Mouse (Mus musculus): ENCODE measurements around the gene Rrp12. TPM values are rescaled to one million over a fixed set of nuclear protein-coding genes. Genes with fewer than 3 reads are reported as not detected.
"Not testable (repeated sequence)": the region's sequence is repeated elsewhere in the genome, so short reads cannot be mapped to it uniquely, and the experiment has no call there.

Rrp12 gene
- polyA plus RNA-seq, 1 experiment from 2014 or later, result 8.4 TPM

- Histone ChIP-seq H3K36me3 (ENCODE audit: control insufficient read depth, insufficient read depth, low read length) (peaks cover under 1% of the 10 kb centered on the region; the same call in 1 of the 2 replicates), H3K4me3 (ENCODE audit: low read depth, low read length) (peak overlapping the region; percentile 78), H3K27me3 (replicated peaks; ENCODE audit: control insufficient read depth, insufficient read depth, low read length) (no peaks in the 10 kb centered on the region), H3K27ac (ENCODE audit: low read depth, low read length) (no peak overlapping the region), H3K4me2 (ENCODE audit: low read length) (peak overlapping the region; percentile 89), H3K4me1 (ENCODE audit: control insufficient read depth, insufficient read depth, low read length) (peaks cover 7% of the 10 kb centered on the region), H3K9me3 (replicated peaks; ENCODE audit: control insufficient read depth, low read length) (no peaks in the 10 kb centered on the region), H3K9ac (ENCODE audit: low read length) (peak overlapping the region; percentile 66; the same call in 1 of the 2 replicates)
- 17% methylated on average over 18 of the region's 18 CpGs for WGBS
- ATAC-seq, result peak; percentile 36; the same call in 1 of the 2 replicates
- no peak for DNase-seq (ENCODE audit: low spot score)
Measured at GRCm38 (mm10) chr19:41896319-41896711, 342 bp upstream of the Rrp12 start.

- Histone ChIP-seq H3K9me3 (replicated peaks; ENCODE audit: control insufficient read depth, low read length) (no peaks in the 10 kb centered on the region), H3K27ac (ENCODE audit: low read depth, low read length) (no peak overlapping the region), H3K4me1 (ENCODE audit: control insufficient read depth, insufficient read depth, low read length) (peaks cover 7% of the 10 kb centered on the region), H3K27me3 (replicated peaks; ENCODE audit: control insufficient read depth, insufficient read depth, low read length) (no peaks in the 10 kb centered on the region), H3K4me2 (ENCODE audit: low read length) (peak overlapping the region; percentile 89), H3K9ac (ENCODE audit: low read length) (no peak overlapping the region), H3K4me3 (ENCODE audit: low read depth, low read length) (peak overlapping the region; percentile 78), H3K36me3 (ENCODE audit: control insufficient read depth, insufficient read depth, low read length) (peaks cover 13% of the 10 kb centered on the region)
- WGBS, result 57% methylated on average over 7 of the region's 7 CpGs
- ATAC-seq, result no peak
- no peak for DNase-seq (ENCODE audit: low spot score)
Measured at GRCm38 (mm10) chr19:41894959-41895358, 1.0 kb downstream of the Rrp12 start.

GRCm38 (mm10) chr19:41888191-41888590, 7.8 kb downstream of the Rrp12 start:
- Histone ChIP-seq H3K9me3 (replicated peaks; ENCODE audit: control insufficient read depth, low read length) (no peaks in the 10 kb centered on the region), H3K36me3 (ENCODE audit: control insufficient read depth, insufficient read depth, low read length) (peaks cover 75% of the 10 kb centered on the region), H3K9ac (ENCODE audit: low read length) (no peak overlapping the region), H3K27ac (ENCODE audit: low read depth, low read length) (no peak overlapping the region), H3K4me3 (ENCODE audit: low read depth, low read length) (no peak overlapping the region), H3K4me2 (ENCODE audit: low read length) (no peak overlapping the region), H3K4me1 (ENCODE audit: control insufficient read depth, insufficient read depth, low read length) (no peaks in the 10 kb centered on the region), H3K27me3 (replicated peaks; ENCODE audit: control insufficient read depth, insufficient read depth, low read length) (no peaks in the 10 kb centered on the region)
- no peak for ATAC-seq
- DNase-seq (ENCODE audit: low spot score), result no peak

- H3K27ac ChIP-seq (ENCODE audit: low read depth, low read length), result no peak overlapping the region
- peaks cover 77% of the 10 kb centered on the region for H3K36me3 ChIP-seq (ENCODE audit: control insufficient read depth, insufficient read depth, low read length)
- no peak overlapping the region for H3K4me3 ChIP-seq (ENCODE audit: low read depth, low read length)
- DNase-seq (ENCODE audit: low spot score), result no peak
- 93% methylated on average over 9 of the region's 9 CpGs for WGBS
- H3K9me3 ChIP-seq (replicated peaks; ENCODE audit: control insufficient read depth, low read length), result no peaks in the 10 kb centered on the region
- ATAC-seq, result no peak
- no peak overlapping the region for H3K9ac ChIP-seq (ENCODE audit: low read length)
- H3K4me1 ChIP-seq (ENCODE audit: control insufficient read depth, insufficient read depth, low read length), result no peaks in the 10 kb centered on the region
- H3K27me3 ChIP-seq (replicated peaks; ENCODE audit: control insufficient read depth, insufficient read depth, low read length), result no peaks in the 10 kb centered on the region
- no peak overlapping the region for H3K4me2 ChIP-seq (ENCODE audit: low read length)
Measured at GRCm38 (mm10) chr19:41883882-41884281, 12.1 kb downstream of the Rrp12 start.

- H3K4me2 ChIP-seq (ENCODE audit: low read length), result no peak overlapping the region
- H3K9me3 ChIP-seq (replicated peaks; ENCODE audit: control insufficient read depth, low read length), result no peaks in the 10 kb centered on the region
- H3K4me1 ChIP-seq (ENCODE audit: control insufficient read depth, insufficient read depth, low read length), result no peaks in the 10 kb centered on the region
- no peak for DNase-seq (ENCODE audit: low spot score)
- H3K9ac ChIP-seq (ENCODE audit: low read length), result no peak overlapping the region
- peaks cover 67% of the 10 kb centered on the region for H3K36me3 ChIP-seq (ENCODE audit: control insufficient read depth, insufficient read depth, low read length)
- WGBS, result 94% methylated on average over 4 of the region's 4 CpGs
- no peak overlapping the region for H3K4me3 ChIP-seq (ENCODE audit: low read depth, low read length)
- H3K27me3 ChIP-seq (replicated peaks; ENCODE audit: control insufficient read depth, insufficient read depth, low read length), result no peaks in the 10 kb centered on the region
- H3K27ac ChIP-seq (ENCODE audit: low read depth, low read length), result no peak overlapping the region
- ATAC-seq, result no peak
Measured at GRCm38 (mm10) chr19:41881842-41882241, 14.1 kb downstream of the Rrp12 start.

- no peak for DNase-seq (ENCODE audit: low spot score)
- no peak for ATAC-seq
Measured at GRCm38 (mm10) chr19:41874356-41874755, 21.6 kb downstream of the Rrp12 start.

GRCm38 (mm10) chr19:41872285-41872684, 23.7 kb downstream of the Rrp12 start:
- no peaks in the 10 kb centered on the region for H3K4me1 ChIP-seq (ENCODE audit: control insufficient read depth, insufficient read depth, low read length)
- no peak overlapping the region for H3K27ac ChIP-seq (ENCODE audit: low read depth, low read length)
- no peak overlapping the region for H3K4me2 ChIP-seq (ENCODE audit: low read length)
- H3K27me3 ChIP-seq (replicated peaks; ENCODE audit: control insufficient read depth, insufficient read depth, low read length), result no peaks in the 10 kb centered on the region
- no peak overlapping the region for H3K9ac ChIP-seq (ENCODE audit: low read length)
- DNase-seq (ENCODE audit: low spot score) (no peak), ATAC-seq (no peak)
- H3K36me3 ChIP-seq (ENCODE audit: control insufficient read depth, insufficient read depth, low read length), result peaks cover 91% of the 10 kb centered on the region
- no peak overlapping the region for H3K4me3 ChIP-seq (ENCODE audit: low read depth, low read length)
- H3K9me3 ChIP-seq (replicated peaks; ENCODE audit: control insufficient read depth, low read length), result no peaks in the 10 kb centered on the region
- 88% methylated on average over 2 of the region's 2 CpGs for WGBS

More at GRCm38 (mm10) chr19:41874356-41874755, 21.6 kb downstream of the Rrp12 start:
- H3K9me3 ChIP-seq (replicated peaks; ENCODE audit: control insufficient read depth, low read length), result no peaks in the 10 kb centered on the region
- peaks cover 78% of the 10 kb centered on the region for H3K36me3 ChIP-seq (ENCODE audit: control insufficient read depth, insufficient read depth, low read length)
- no peaks in the 10 kb centered on the region for H3K4me1 ChIP-seq (ENCODE audit: control insufficient read depth, insufficient read depth, low read length)
- 94% methylated on average over 14 of the region's 14 CpGs for WGBS
- no peaks in the 10 kb centered on the region for H3K27me3 ChIP-seq (replicated peaks; ENCODE audit: control insufficient read depth, insufficient read depth, low read length)
- no peak overlapping the region for H3K9ac ChIP-seq (ENCODE audit: low read length)
- no peak overlapping the region for H3K27ac ChIP-seq (ENCODE audit: low read depth, low read length)
- H3K4me3 ChIP-seq (ENCODE audit: low read depth, low read length), result no peak overlapping the region
- H3K4me2 ChIP-seq (ENCODE audit: low read length), result no peak overlapping the region

GRCm38 (mm10) chr19:41869946-41870345, 26.0 kb downstream of the Rrp12 start:
- H3K4me1 ChIP-seq (ENCODE audit: control insufficient read depth, insufficient read depth, low read length); H3K9ac ChIP-seq (ENCODE audit: low read length); ATAC-seq; H3K27me3 ChIP-seq (replicated peaks; ENCODE audit: control insufficient read depth, insufficient read depth, low read length); H3K4me3 ChIP-seq (ENCODE audit: low read depth, low read length); H3K9me3 ChIP-seq (replicated peaks; ENCODE audit: control insufficient read depth, low read length); DNase-seq (ENCODE audit: low spot score); H3K4me2 ChIP-seq (ENCODE audit: low read length); H3K27ac ChIP-seq (ENCODE audit: low read depth, low read length): not testable (repeated sequence)
- 79% methylated on average over 5 of the region's 5 CpGs for WGBS
- peaks cover 82% of the 10 kb centered on the region for H3K36me3 ChIP-seq (ENCODE audit: control insufficient read depth, insufficient read depth, low read length)

GRCm38 (mm10) chr19:41869296-41869695, 26.7 kb downstream of the Rrp12 start:
- DNase-seq (ENCODE audit: low spot score) (no peak), ATAC-seq (no peak)
- Histone ChIP-seq H3K4me3 (ENCODE audit: low read depth, low read length) (no peak overlapping the region), H3K4me1 (ENCODE audit: control insufficient read depth, insufficient read depth, low read length) (no peaks in the 10 kb centered on the region), H3K4me2 (ENCODE audit: low read length) (no peak overlapping the region), H3K27ac (ENCODE audit: low read depth, low read length) (no peak overlapping the region), H3K9ac (ENCODE audit: low read length) (no peak overlapping the region), H3K36me3 (ENCODE audit: control insufficient read depth, insufficient read depth, low read length) (peaks cover 81% of the 10 kb centered on the region), H3K9me3 (replicated peaks; ENCODE audit: control insufficient read depth, low read length) (no peaks in the 10 kb centered on the region), H3K27me3 (replicated peaks; ENCODE audit: control insufficient read depth, insufficient read depth, low read length) (no peaks in the 10 kb centered on the region)
- 92% methylated on average over 5 of the region's 5 CpGs for WGBS
